Mouse (Mus musculus) bone marrow, adult 2 months (tissue): ENCODE data around the gene Cacna1c.

Experiments
- CTCF ChIP-seq: fragments of 200-500 bp; IDR thresholded peaks from 2 replicates; pipeline ENCODE4 v1.5.1; 2011; ENCODE audit warnings: low read length, control low read depth; ENCODE audit not compliant: control insufficient read depth, insufficient read depth
- POLR2A ChIP-seq: fragments of 200-500 bp; IDR thresholded peaks from 2 replicates; pipeline ENCODE4 v1.6.1; 2011; ENCODE audit warnings: low read depth, mild to moderate bottlenecking, control low read depth, low read length, borderline replicate concordance; ENCODE audit not compliant: control insufficient read depth

- TF ChIP-seq CTCF = no peak
- TF ChIP-seq POLR2A = no peak
Observed at GRCm38 (mm10) chr6:119132111-119132735, 64.0 kb downstream of the Cacna1c start.
